Mouse (Mus musculus) CH12.LX (cell line): ENCODE results near the gene Cog3.

ENCODE experiments used
- BHLHE40 ChIP-seq: IDR thresholded peaks from 2 replicates; pipeline ENCODE4 v1.6.1; 2011; ENCODE audit warnings: mild to moderate bottlenecking, low read depth, low read length, improper control_type of control experiment
- CHD2 ChIP-seq: IDR thresholded peaks from 2 replicates; pipeline ENCODE4 v1.6.1; 2011; ENCODE audit warnings: low read length, improper control_type of control experiment
- CTCF ChIP-seq, 2 experiments: IDR thresholded peaks in 1 of 2; conservative IDR thresholded peaks in 1 of 2; 2 replicates each; pipeline ENCODE4 v1.5.1; 2011 to 2012; ENCODE audit warnings: low read depth in 2 of 2, low read length in 2 of 2, improper control_type of control experiment in 1 of 2, inconsistent platforms in 1 of 2, mild to moderate bottlenecking in 1 of 2, moderate library complexity in 1 of 2
- E2F4 ChIP-seq: IDR thresholded peaks from 2 replicates; pipeline ENCODE4 v1.6.1; 2011; ENCODE audit warnings: low read depth, low read length, improper control_type of control experiment; ENCODE audit not compliant: insufficient replicate concordance
- ELF1 ChIP-seq: IDR thresholded peaks from 2 replicates; pipeline ENCODE4 v1.6.1; 2014; ENCODE audit warnings: low read depth, mild to moderate bottlenecking, inconsistent platforms, low read length, improper control_type of control experiment
- MEF2A ChIP-seq: IDR thresholded peaks from 2 replicates; pipeline ENCODE4 v1.6.1; 2014; ENCODE audit warnings: low read depth, mild to moderate bottlenecking, inconsistent platforms, low read length, improper control_type of control experiment, borderline replicate concordance
- MYC ChIP-seq: IDR thresholded peaks from 2 replicates; pipeline ENCODE4 v1.6.1; 2011; ENCODE audit warnings: low read depth, mild to moderate bottlenecking, improper control_type of control experiment, low read length
- POLR2A ChIP-seq: IDR thresholded peaks from 2 replicates; pipeline ENCODE4 v1.6.1; 2011; ENCODE audit warnings: low read depth, mild to moderate bottlenecking, improper control_type of control experiment, low read length
- RCOR1 ChIP-seq: conservative IDR thresholded peaks from 2 replicates; pipeline ENCODE4 v1.6.1; 2012; ENCODE audit warnings: low read depth, mild to moderate bottlenecking, inconsistent platforms, low read length, improper control_type of control experiment
- SMC3 ChIP-seq: IDR thresholded peaks from 2 replicates; pipeline ENCODE4 v1.6.1; 2011; ENCODE audit warnings: low read depth, low read length, improper control_type of control experiment

DNA sequence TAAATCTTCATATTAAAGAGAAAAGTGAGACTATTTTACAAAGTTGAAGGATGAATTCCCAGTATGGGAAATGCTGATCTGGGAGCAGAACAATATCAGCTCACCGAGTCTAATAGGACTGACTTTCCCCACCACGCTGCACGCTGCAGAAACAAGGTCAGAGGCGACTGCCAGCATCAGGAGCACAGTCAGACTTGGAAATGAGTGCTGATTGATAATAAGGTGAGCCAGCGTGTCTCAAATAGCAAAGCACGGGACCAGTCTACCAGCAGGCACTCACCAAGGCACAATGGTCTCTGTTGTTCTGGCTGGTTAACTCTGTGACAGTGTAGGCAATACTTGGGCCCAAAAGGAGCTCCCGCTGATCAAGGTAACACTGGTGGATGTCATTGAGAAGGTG, 21.7 kb downstream of the Cog3 start:
- TF ChIP-seq CTCF (conservative IDR thresholded peaks at IDR 0.05 in 1 of 2, IDR thresholded peaks at IDR 0.05 in 1 of 2; ENCODE audit: low read depth in 2 of 2, low read length in 2 of 2) (no peak), POLR2A (no peak), CHD2 (no peak), SMC3 (no peak), BHLHE40 (no peak), MYC (no peak), E2F4 (no peak), RCOR1 (no peak), MEF2A (no peak), ELF1 (no peak)
